Mouse (Mus musculus): ENCODE results near the gene Gm49396. TPM values are rescaled to one million over a fixed set of nuclear protein-coding genes. Genes with fewer than 3 reads are reported as not detected.
A peak's percentile ranks its signal among the peaks of the same experiment; 100 is the strongest.

The Gm49396 gene
- polyA plus RNA-seq, 1 experiment from 2014 or later, result 16.3 TPM

DNA sequence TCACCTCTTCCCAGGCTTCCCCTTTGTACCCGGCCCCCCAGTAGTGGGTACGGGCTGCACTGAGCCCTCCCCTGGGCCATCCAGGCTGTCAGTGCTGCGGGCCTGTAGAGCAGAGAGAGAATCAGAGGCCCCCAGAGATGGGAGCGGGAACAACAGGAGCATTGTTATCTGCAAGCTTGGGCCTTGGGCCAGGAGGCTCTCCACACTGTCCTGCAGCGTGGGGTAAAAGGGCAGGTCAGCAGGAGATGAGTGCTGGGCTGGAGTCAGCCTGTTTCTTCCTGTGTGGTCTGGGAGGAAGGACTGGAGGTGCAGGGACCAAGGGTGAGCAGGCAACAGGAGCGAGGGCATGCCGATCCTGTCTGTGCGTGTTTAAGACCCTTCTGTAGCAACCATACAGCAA is 30.2 kb upstream of the Gm49396 start:
- WGBS, result 48% methylated on average over 8 of the region's 8 CpGs
- peaks cover 55% of the 10 kb centered on the region for H3K36me3 ChIP-seq
- no peak overlapping the region for H3K27ac ChIP-seq
- H3K9me3 ChIP-seq, result no peaks in the 10 kb centered on the region
- no peaks in the 10 kb centered on the region for H3K27me3 ChIP-seq
- H3K4me1 ChIP-seq (replicated peaks), result peaks cover 15% of the 10 kb centered on the region
- H3K4me2 ChIP-seq, result peak overlapping the region; percentile 85
- H3K9ac ChIP-seq (replicated peaks), result peak overlapping the region; percentile 40; the same call in 1 of the 2 replicates
- no peak for ATAC-seq (ENCODE audit: insufficient number of reproducible peaks, insufficient read depth, low FRiP score, low TSS enrichment, low read depth)
- H3K4me3 ChIP-seq (replicated peaks), result 0 out of 2 replicates have a peak overlapping the region, but pooled peaks have one; percentile 67

DNA sequence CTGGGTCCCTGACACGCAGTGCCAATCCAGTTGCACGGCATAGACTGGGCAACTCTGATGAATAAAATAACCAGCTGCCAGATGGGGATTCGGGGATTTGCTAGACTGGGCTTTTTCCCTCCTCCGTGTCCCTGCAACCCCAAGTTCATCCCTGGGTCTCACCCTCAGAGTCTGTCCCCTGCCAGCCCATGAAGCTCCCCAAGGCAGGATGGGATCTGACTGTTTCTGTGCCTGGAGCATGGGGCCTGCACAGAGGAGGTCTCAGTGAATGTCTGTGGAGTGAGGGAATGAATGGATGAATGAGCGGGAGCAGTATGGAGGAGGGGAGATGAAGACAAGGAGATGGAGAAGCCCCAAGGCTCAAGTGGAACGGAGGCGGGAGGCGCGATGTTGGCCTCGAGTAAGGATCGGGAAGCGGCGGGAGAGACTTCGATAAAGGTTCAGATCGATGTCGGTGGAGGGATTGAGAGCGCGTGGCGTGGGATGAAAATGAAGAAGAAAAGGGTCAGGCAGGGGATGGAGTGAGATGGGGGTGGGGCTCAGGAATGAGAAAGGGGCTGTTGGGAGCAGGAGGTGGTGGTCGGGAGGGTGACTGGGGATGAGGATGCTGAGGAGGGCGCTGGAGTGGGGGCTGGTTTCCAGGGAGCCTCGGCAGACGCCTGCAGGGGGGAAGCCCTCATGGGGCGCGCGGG is 29.1 kb upstream of the Gm49396 start:
- H3K4me2 ChIP-seq, result peak overlapping the region; percentile 85
- H3K9me3 ChIP-seq, result no peaks in the 10 kb centered on the region
- peak overlapping the region; percentile 67 for H3K4me3 ChIP-seq (replicated peaks)
- peak overlapping the region; percentile 62; the same call in 1 of the 2 replicates for H3K27ac ChIP-seq
- 10% methylated on average over 23 of the region's 26 CpGs for whole genome bisulfite sequencing
- H3K36me3 ChIP-seq, result peaks cover 51% of the 10 kb centered on the region
- peak overlapping the region; percentile 71 for H3K9ac ChIP-seq (replicated peaks)
- H3K4me1 ChIP-seq (replicated peaks), result peaks cover 15% of the 10 kb centered on the region
- peak; percentile 18; the same call in 1 of the 2 replicates for ATAC-seq (ENCODE audit: insufficient number of reproducible peaks, insufficient read depth, low FRiP score, low TSS enrichment, low read depth)
- no peaks in the 10 kb centered on the region for H3K27me3 ChIP-seq

DNA sequence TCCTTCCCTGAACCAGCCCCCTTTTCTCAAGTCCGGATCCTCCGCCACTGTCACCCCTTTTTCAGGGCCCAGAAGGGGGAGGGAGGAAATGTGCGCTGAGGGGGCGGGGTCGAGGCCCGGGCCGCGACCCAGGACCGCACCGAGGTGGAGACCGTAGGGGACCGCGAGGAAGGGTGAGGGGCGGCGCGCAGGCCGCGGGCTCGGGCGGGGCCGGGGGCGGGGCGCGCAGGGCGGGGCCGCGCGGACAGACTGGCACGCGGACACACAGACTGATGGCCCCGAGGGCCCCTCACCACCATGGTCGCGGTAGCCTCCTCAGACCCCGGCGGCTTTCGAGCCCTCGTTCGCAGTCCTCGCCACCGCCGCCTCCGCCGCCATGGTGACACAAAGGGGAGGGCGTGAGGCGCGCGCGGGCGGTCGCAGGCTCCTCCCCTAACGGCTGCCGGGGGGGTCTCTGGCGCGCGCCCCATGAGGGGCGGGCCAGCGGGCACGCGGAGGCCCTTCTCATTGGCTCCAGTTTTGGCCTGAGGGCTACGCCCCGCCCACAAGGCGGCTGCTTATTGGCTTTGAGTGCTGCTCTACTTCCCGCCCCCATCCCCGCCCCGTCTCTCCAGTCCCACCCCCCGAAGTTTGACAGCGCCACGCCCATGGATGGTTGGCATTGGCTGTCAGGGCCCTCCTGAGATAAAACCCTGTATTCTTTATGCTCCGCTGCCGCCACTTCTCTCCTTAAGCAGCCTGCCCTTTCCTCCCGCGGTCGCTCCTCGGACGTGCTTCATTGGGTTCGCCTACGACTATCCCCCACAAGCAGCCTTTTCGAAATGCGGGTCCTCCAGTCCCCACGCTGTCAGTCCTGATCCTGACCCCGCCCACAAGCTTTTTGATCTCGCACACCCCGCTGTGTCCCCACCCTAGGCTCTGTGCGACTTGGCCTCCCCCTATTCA is 28.2 kb upstream of the Gm49396 start, which contains the start of gene Arhgap33:
Gene Arhgap33 (minus strand): TSS at position 428 of the 945 bp plus-strand sequence.
- peak within 1 kb of the TSS; percentile 71 for H3K9ac ChIP-seq (replicated peaks)
- no peaks in the 10 kb centered on the region for H3K9me3 ChIP-seq
- H3K4me1 ChIP-seq (replicated peaks), result peaks cover 15% of the 10 kb centered on the region
- peak within 1 kb of the TSS; percentile 67 for H3K4me3 ChIP-seq (replicated peaks)
- H3K36me3 ChIP-seq, result peaks cover 51% of the 10 kb centered on the region
- WGBS, result under 1% methylated on average over 84 of the region's 84 CpGs
- ATAC-seq (ENCODE audit: insufficient number of reproducible peaks, insufficient read depth, low FRiP score, low TSS enrichment, low read depth), result peak; percentile 87
- H3K27ac ChIP-seq, result peak within 1 kb of the TSS; percentile 62; the same call in 1 of the 2 replicates
- no peaks in the 10 kb centered on the region for H3K27me3 ChIP-seq
- peak within 1 kb of the TSS; percentile 85 for H3K4me2 ChIP-seq

DNA sequence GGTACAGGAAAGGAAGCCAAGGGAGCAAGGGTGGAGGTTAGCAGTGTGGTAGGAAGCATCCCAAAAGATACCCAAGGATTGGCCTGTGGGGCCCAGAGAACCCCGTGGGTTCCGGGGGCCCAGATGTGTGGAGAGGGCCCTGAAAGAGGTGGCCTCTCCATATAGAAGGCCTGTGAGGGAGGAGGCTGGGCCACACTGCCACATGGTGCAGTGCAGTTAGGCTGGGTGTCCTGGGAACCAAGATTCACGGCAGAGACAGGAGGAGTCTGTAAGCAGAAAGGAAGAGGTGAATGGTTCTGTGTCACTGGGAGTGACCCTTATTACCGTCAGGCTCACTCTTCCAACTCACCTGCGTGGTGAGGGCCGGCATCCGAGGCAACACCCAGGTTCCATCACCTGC is 22.6 kb upstream of the Gm49396 start:
- no peaks in the 10 kb centered on the region for H3K27me3 ChIP-seq
- no peak overlapping the region for H3K27ac ChIP-seq
- ATAC-seq (ENCODE audit: insufficient number of reproducible peaks, insufficient read depth, low FRiP score, low TSS enrichment, low read depth), result no peak
- peaks cover 66% of the 10 kb centered on the region for H3K36me3 ChIP-seq
- H3K4me2 ChIP-seq, result no peak overlapping the region
- H3K4me1 ChIP-seq (replicated peaks), result no peaks in the 10 kb centered on the region; the same call in 1 of the 2 replicates
- 89% methylated on average over 7 of the region's 7 CpGs for WGBS
- H3K9me3 ChIP-seq, result no peaks in the 10 kb centered on the region
- H3K9ac ChIP-seq (replicated peaks), result no peak overlapping the region
- H3K4me3 ChIP-seq (replicated peaks), result no peak overlapping the region

DNA sequence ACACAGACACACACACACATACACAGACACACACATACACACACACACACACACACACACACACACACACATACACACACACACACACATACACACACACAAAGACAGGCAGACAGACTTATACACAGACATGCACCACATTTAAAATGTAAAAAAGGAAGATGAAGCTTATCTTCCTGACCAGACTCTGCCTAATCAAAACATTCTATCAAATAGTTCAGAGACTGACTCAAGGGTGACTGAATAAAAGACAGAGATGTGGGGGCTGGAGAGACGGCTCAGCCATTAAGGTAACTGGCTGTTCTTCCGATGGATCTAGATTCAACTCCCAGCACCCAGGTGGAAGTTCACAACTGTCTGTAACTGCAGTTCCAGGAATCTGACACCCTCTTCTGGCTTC is 18.8 kb upstream of the Gm49396 start:
- no peak overlapping the region for H3K4me3 ChIP-seq (replicated peaks)
- H3K27ac ChIP-seq, result no peak overlapping the region
- H3K9me3 ChIP-seq, result no peaks in the 10 kb centered on the region
- H3K9ac ChIP-seq (replicated peaks), result no peak overlapping the region
- no peak for ATAC-seq (ENCODE audit: insufficient number of reproducible peaks, insufficient read depth, low FRiP score, low TSS enrichment, low read depth)
- 97% methylated on average over 2 of the region's 2 CpGs for WGBS
- H3K27me3 ChIP-seq, result no peaks in the 10 kb centered on the region
- no peaks in the 10 kb centered on the region for H3K4me1 ChIP-seq (replicated peaks)
- H3K4me2 ChIP-seq, result no peak overlapping the region
- peaks cover 81% of the 10 kb centered on the region for H3K36me3 ChIP-seq

DNA sequence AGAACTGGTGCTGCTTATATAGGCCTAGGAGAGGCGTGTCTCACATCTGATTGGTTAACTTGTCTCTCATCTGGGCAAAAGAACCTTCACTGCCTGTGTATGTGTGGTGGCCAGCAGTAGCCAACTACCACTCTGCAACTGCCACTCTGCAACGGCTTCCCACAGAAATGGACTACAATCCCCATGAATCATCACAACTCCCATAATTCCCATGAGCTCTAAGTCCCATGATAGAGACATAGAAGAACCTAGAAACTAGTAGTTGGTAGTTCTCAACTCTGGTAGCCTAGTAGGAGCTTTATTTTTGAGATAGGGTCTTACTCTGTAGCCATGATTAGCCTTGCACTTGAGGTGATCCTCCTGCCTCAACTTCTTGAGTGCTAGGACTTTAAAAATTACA is 13.3 kb upstream of the Gm49396 start:
- Histone ChIP-seq H3K36me3 (peaks cover 46% of the 10 kb centered on the region), H3K27ac (no peak overlapping the region)
- no peak for ATAC-seq (ENCODE audit: insufficient number of reproducible peaks, insufficient read depth, low FRiP score, low TSS enrichment, low read depth)

DNA sequence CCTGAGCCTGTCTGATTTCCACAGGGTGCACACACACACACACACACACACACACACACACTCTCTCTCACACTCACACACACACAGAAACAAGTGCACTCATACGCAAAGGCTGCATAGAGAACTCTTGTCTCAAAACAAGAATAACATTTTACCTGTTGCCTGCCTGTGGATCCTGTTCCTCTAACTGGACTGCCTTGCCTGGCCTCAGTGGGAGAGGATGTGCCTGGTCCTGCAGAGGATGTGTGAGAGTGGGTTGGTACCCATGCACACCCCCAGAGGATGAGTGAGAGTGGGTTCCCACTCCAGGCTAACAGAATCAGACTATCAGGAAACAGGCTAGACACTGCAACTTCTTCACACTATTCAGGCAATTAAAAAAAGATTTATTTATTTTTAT is 12.5 kb upstream of the Gm49396 start:
- H3K9ac ChIP-seq (replicated peaks), result no peak overlapping the region
- no peak overlapping the region for H3K4me2 ChIP-seq
- H3K27me3 ChIP-seq, result no peaks in the 10 kb centered on the region
- 0 out of 2 replicates have a peak overlapping the region, but pooled peaks have one; percentile 4 for H3K27ac ChIP-seq
- WGBS, result 89% methylated on average over 1 of the region's 1 CpGs
- peaks cover 13% of the 10 kb centered on the region for H3K4me1 ChIP-seq (replicated peaks)
- no peak overlapping the region for H3K4me3 ChIP-seq (replicated peaks)
- ATAC-seq (ENCODE audit: insufficient number of reproducible peaks, insufficient read depth, low FRiP score, low TSS enrichment, low read depth), result no peak
- peaks cover 48% of the 10 kb centered on the region for H3K36me3 ChIP-seq
- H3K9me3 ChIP-seq, result no peaks in the 10 kb centered on the region

More for the DNA sequence above, 13.3 kb upstream of the Gm49396 start:
- WGBS, result 96% methylated on average over 2 of the region's 2 CpGs
- peaks cover 13% of the 10 kb centered on the region for H3K4me1 ChIP-seq (replicated peaks)
- H3K4me3 ChIP-seq (replicated peaks), result no peak overlapping the region
- no peak overlapping the region for H3K4me2 ChIP-seq
- H3K9ac ChIP-seq (replicated peaks), result no peak overlapping the region
- H3K9me3 ChIP-seq, result no peaks in the 10 kb centered on the region
- H3K27me3 ChIP-seq, result no peaks in the 10 kb centered on the region

DNA sequence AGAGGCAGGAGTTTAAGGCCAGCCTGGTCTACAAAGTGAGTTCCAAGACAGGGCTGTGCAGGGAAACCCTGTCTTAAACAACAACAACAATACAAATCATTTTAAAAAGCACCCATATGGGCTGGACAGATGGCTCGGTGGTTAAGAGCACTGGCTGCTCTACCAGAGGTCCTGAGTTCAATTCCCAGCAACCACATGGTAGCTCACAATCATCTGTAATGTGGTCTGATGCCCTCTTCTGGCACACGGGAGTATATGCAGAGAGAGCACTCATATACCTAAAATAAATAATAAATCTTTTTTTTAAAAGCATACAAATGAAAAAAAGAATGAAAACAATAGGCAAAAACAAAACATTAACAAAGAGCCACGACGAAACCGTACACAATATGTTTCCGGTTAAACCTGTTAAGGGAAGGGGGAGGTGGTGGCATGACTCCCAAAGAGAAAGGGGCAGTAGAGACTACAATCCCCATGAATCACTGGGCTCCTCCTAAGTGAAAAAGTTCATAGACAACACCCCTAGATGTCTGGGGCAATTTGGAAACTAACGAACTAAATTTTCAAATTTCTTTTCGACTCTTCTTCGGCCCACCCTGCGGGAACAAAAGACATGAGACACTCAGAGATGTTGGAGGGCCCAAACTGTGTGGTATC is 11.6 kb upstream of the Gm49396 start:
- WGBS, result 3% methylated on average over 10 of the region's 10 CpGs
- Histone ChIP-seq H3K9me3 (no peaks in the 10 kb centered on the region), H3K9ac (replicated peaks) (peak overlapping the region; percentile 57), H3K27ac (peak overlapping the region; percentile 96), H3K27me3 (no peaks in the 10 kb centered on the region), H3K36me3 (peaks cover 49% of the 10 kb centered on the region), H3K4me3 (replicated peaks) (peak overlapping the region; percentile 52), H3K4me2 (peak overlapping the region; percentile 89), H3K4me1 (replicated peaks) (peaks cover 13% of the 10 kb centered on the region)
- ATAC-seq (ENCODE audit: insufficient number of reproducible peaks, insufficient read depth, low FRiP score, low TSS enrichment, low read depth), result peak; percentile 39

DNA sequence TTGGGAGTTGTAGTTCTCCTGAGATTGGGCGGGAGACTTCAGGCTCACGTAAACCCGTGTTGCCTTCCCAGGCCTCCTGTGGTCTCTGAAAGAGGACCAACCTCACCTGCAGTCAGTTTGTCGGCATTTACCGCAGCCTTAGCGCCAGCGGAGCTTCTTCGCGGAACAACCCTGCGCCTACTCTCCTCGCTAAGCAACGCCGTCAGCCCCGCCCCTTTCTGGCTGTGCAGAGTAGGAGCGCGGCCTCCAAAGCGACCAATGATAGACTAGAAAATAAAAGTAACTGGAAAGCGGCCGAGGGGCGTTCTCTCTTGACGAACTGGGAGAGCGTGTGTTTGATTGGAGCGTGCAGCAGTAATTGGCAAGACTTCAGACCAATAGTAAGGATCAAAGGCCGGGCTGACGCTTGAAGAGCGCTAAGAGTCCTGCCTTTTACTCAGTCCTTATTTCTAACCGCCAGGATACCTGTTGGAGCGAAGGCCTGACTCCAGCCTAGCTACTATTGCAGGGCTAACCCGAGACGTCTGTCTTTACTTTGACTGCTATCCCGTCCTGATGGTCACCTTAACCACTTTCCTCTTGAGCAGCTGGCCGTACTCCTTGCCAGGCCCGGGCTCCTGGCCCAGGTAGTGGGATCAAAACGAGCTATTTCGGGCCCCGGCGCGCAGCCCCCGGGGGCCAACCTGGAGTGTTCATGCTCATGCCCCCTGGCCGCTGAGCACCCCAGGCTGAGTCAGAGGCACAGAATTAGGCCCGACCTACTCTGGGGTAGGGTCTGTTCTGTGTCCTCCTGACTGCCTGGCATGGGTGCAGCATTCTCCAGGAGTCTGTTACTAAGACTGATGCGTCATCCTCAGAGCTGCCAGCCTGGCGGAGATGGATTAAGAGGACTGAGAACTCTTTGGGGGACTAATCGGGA is 10.8 kb upstream of the Gm49396 start, which contains the start of the genes Hspb6 and Proser3:
Gene Hspb6 (plus strand): TSS at position 77 of the 919 bp plus-strand sequence.
Gene Proser3 (minus strand): TSS at position 198 of the 919 bp plus-strand sequence.
- H3K9ac ChIP-seq (replicated peaks), result peak within 1 kb of the TSS; percentile 75
- ATAC-seq (ENCODE audit: insufficient number of reproducible peaks, insufficient read depth, low FRiP score, low TSS enrichment, low read depth), result peak; percentile 94
- WGBS, result 1% methylated on average over 44 of the region's 44 CpGs
- H3K36me3 ChIP-seq, result peaks cover 52% of the 10 kb centered on the region
- H3K27ac ChIP-seq, result peak within 1 kb of the TSS; percentile 96
- peak within 1 kb of the TSS; percentile 89 for H3K4me2 ChIP-seq
- peak within 1 kb of the TSS; percentile 52 for H3K4me3 ChIP-seq (replicated peaks)
- H3K9me3 ChIP-seq, result no peaks in the 10 kb centered on the region
- peaks cover 13% of the 10 kb centered on the region for H3K4me1 ChIP-seq (replicated peaks)
- no peaks in the 10 kb centered on the region for H3K27me3 ChIP-seq

DNA sequence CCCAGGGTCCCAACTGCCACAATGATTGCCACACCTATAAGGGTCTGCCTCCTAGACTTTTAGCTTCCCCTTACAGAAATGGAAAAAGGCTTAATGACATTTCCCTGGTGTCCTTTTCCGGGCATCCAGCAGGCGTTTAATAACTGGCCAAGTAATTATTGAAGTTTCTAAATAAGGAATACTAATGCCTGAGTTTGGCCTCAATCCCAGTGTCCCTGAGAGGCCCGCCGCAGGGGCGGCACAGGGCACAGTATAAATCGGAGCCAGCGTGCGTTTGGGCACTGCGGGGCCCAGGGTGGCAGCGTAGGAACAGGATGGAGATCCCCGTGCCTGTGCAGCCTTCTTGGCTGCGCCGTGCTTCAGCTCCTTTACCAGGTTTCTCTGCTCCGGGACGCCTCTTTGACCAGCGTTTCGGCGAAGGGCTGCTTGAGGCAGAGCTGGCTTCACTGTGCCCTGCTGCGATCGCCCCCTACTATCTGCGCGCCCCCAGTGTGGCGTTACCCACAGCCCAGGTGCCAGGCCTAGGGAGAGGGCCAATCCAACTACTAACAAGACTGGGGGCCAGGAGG is 10.0 kb upstream of the Gm49396 start:
- H3K4me2 ChIP-seq, result peak overlapping the region; percentile 89
- 4% methylated on average over 23 of the region's 23 CpGs for WGBS
- H3K27me3 ChIP-seq, result no peaks in the 10 kb centered on the region
- no peaks in the 10 kb centered on the region for H3K9me3 ChIP-seq
- H3K4me3 ChIP-seq (replicated peaks), result peak overlapping the region; percentile 52
- peak overlapping the region; percentile 96 for H3K27ac ChIP-seq
- peak overlapping the region; percentile 75 for H3K9ac ChIP-seq (replicated peaks)
- no peak for ATAC-seq (ENCODE audit: insufficient number of reproducible peaks, insufficient read depth, low FRiP score, low TSS enrichment, low read depth)
- H3K36me3 ChIP-seq, result peaks cover 51% of the 10 kb centered on the region
- H3K4me1 ChIP-seq (replicated peaks), result peaks cover 16% of the 10 kb centered on the region
